Mouse (Mus musculus) left cerebral cortex, adult 11 months (tissue): ENCODE data around the gene Fbxo6.
"Not testable (repeated sequence)": the region's sequence is repeated elsewhere in the genome, so short reads cannot be mapped to it uniquely, and the experiment has no call there.

Experiments
- DNase-seq: peaks from one replicate; pipeline ENCODE4 v3.0.0; 2022; ENCODE audit warnings: low spot score

Gene Fbxo6

DNA sequence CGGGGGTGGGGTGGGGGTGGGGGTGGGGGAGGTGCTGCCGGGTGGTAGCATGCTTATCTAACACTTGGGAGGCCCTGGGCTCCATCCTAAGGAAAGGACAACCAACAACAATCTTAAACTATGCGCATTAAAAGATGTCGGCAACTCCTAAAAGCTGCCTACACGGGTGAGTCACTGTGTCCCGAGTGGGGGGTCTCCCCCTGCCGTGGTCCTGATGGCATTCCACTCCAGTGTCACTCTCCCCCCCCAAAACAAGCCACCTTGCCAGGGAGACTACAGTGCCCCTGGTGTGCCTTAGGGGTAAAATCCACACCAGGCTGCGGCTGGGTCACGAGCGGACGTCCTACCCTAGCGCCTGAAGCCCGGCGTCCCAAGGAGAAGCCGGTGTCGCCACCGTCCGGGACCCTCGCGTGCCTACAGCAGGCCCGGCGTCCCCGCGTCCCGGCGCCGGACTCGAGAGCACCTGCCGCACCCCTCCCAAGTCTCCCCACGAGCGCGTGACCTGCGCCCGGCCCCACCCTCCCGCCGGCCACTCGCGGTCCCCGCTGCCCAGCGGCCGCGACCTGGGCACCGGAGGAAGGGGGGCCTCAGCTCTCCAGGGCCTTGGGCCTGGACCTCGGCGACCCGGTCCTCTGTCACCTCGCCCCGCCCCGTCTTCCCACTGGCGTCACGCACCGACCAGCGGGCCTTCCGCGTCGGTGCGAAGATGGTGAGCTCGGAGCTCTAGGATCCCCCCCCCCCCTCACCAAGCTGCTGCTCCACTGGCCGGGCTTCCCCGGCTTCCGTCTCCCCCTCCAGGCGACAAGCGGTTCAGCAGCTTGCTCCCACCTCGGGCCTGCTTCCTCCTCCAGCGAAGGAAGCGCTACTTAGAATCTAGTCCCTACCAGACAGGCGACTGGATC lies at the start of gene Fbxo6:
TSS of gene Fbxo6 (minus strand) at position 874 of the 902 bp plus-strand sequence.
- DNase-seq, result peak; percentile 78

DNA sequence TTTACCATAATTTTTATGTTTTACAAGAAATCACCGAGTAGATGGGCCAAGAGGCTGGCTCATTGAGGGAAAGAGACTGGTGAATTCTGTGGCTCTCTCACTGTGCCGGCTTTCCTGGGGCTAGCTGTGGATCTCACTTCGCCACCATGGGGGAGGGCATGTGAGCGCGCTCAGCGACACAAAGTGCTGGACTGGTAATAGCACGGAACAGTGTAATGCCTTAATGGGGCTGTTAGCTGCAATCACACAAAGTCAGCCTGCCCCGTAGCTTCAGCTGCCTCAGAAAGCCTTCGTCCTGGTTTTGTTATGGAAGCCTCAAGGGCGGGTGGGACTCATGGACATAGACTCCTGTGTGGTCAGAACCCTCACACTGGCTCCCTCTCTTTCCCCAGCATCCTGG lies 46.8 kb upstream of the Fbxo6 start:
- DNase-seq, result no peak

DNA sequence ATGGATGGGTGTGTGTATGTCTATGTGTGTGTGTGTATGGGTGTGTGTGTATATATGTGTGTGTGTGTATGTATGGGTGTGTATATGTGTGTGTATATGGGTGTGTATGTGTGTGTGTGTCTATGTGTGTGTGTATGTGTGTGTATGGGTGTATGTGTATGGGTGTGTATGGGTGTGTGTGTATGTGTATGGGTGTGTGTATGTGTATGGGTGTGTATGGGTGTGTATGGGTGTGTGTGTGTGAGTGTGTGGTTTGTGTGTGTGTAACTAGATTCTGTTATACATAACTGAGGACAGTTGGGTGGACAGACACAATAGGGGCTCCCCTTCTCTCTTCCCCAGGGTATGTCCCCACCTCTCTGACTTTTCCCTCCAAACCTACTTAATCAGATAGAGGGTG lies 42.5 kb upstream of the Fbxo6 start:
- DNase-seq, result no peak

DNA sequence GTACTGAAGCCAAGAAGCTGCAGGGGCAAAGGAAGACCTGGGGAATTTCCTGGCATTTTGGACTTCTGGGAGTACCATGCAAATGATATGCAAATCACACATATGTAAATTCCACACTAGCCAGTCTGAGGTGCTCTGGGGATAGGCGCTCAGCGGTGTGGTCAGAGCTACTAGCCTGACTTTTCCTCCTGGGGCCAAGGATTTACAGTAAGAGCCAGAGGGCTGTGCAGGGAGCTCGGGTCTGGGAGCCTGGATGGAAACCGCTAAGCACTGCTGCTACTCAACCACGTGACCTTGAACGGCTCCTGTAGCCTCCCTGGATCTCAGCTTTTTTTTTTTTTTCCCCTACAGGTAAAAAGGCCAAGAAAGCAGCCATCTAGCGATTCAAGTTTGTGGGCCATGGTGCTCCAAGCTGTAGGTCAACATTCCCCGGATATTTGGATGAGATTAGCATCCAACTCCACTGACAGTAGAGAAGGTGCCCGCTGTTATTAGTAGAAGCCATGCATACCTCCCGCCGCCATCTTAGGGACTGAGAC lies 40.8 kb upstream of the Fbxo6 start:
- DNase-seq, result no peak

DNA sequence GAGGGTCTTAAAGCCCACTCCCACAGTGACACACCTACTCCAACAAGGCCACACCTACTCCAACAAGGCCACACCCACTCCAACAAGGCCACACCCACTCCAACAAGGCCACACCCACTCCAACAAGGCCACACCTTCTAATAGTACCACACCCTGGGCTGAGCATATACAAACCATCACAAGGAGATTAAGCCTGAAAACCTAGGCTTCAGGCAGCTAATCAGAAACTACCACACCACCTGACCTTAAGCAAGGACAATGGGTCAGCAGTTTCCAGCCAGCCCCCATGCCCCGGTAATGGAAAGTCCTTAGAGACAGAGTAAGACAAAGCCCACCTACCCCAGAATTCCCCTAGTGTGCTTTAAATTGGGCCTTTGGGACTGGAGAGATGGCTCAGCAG lies 36.8 kb upstream of the Fbxo6 start:
- not testable (repeated sequence) for DNase-seq

DNA sequence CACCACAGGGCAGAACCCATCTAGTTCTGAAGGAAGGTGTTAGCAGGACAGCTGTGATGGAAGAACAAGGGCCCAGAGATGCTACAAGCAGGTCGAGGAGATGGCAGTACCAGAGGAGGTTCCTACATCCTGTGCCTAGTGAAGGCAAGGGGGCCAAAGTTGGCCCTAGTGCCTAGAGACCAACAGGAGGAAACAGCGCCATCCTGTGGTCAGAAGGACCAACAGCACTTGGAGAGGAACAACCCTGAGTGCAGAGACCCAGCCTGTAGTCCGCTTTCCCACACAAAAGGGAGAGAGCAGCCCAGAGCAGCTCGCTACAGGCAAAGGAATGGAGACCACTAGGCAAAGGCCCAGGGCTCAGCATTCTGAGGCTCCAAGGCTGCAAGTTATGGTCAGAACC lies 33.9 kb upstream of the Fbxo6 start:
- DNase-seq, result no peak

DNA sequence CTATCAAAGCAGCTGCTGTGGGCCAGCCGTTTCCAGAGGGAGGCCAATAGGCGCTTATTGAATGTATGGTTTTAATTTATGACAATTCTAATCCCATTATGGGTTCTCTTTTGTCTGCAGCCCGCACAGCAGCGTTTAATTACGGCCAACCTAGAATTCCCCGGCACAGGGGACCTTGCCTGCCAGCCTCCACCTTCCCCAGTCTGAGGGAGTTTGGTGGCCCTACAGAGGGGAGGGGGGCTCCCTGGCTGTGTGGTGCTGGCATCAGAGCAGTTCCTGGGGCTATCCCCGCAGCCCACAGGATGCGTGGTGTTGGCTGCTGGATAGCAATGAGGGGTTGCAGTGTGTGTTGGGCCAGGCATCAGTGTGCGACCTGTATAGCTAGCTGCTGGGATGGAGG lies 32.6 kb upstream of the Fbxo6 start:
- no peak for DNase-seq

DNA sequence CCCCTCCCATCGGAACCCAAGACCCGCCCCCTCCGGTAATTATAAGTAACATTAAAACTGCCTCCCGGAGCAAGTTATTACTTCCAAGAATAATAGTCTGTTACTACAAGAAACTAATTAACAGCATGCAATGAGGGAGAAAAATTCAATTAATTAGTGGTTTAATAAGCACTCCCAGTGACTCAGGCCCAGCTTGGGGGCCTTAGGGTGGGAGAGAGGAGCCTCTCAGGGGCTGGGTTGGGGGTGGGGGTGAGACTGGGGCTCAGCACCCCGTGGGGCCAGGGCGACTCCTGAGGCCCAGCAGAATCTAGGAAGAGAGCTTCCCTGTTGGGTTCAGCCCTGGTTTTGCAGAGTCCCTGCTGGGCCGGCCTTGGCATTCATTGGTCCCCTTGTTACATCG lies 30.4 kb upstream of the Fbxo6 start:
- DNase-seq, result no peak

DNA sequence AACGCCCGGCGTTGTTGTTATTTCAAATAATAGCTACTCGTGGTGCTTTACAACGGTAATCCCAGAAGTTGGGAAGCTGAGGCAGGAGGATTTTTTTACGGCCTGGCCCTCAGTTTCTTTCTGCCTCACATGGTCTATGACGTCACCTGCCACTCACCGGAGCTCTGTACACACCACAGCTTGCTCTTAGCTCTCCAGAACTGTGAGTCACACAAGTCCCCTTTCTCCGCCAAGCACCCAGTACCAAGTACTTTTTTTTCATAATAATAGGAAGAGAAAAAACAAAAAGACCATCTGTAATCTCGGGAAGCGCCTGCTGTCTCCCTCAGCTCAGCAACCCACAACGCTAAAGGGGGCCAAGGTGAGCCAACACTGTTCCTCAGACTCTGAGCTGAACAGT lies 29.5 kb upstream of the Fbxo6 start:
- DNase-seq, result no peak

DNA sequence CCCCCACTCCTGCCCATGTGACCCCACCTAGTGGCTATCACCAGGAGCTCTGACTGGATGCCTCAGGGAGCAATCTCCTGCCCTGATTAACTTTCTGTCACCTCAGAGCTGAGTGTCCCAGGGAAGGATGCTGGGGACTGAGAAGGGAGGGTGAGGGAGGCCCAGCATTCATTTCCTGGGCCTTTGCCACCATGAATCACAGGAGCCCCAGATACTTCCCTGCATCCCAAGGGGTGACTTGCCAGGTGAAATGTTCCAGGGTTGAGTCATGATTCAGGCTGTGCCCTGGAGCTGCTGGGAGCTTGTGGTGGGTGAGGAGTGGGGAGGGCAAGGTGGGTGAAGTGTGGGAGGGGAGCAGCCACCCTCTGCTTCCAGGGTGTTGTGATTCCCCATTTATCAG lies 25.8 kb upstream of the Fbxo6 start:
- no peak for DNase-seq

DNA sequence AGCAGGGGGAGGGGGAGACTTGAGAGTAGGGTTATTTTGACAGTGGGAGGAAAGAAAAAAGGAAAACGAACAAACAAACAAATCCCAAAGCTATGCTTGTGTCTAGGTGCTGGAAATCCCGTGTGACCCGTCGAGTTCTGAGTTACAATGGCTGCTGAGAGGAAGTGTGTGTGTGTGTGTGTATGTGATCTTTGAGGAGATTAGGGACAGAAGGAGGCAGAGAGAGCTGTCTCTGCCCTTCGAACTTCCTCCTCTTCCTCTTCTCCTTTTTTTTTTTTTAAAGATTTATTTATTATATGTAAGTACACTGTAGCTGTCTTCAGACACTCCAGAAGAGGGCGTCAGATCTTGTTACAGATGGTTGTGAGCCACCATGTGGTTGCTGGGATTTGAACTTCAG lies 24.7 kb upstream of the Fbxo6 start:
- not testable (repeated sequence) for DNase-seq

DNA sequence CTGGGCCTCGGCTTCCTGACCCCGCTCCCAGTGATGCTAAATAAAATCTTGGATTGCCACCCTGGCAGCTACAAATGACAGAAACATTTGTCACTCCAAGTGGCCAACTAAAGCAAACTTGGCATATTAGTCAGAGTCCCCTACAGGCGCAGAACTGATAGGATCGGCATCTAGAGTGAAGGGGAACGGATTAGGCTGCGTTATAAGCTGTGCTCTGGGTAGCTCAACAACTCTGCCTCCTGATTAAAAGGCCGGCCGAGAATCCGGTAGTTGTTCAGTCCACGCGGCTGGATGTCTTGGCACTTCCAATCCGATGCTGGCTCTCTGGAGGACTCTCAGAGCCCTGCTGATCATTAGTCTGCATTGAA lies 22.5 kb upstream of the Fbxo6 start:
- DNase-seq, result no peak

DNA sequence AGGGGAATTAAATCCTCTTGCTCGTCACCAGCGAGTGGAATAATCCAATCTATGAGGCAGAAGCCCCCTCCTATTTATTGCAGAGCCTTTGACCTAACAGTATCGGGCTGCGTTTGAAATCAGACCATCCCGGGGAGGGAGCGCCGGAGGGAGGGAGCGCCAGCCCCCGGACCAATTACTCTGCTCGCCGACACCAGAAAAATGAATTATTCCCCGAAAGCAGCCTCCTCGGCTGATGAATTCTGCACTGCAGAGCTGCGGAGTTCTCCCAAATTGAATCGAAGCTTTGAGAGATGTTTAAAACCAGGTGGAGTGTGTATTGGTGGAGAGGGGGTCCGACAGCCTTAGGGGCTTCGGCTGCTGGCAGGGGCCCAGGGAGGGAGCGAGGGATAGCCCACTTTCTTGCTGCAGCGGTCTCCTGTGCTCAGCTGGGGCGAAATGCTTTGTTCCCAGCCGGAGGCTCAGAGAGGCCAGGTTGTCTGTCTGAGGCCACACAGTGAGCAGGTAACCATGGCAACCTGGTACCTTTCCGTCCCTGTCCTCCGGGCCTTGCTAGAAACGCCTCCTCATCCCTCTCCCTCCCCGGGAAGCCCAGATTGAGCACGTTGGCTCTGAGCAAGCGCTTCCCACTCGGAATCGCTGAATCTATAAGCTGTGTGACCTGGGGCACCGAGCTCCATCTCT lies 22.0 kb upstream of the Fbxo6 start:
- DNase-seq, result no peak

DNA sequence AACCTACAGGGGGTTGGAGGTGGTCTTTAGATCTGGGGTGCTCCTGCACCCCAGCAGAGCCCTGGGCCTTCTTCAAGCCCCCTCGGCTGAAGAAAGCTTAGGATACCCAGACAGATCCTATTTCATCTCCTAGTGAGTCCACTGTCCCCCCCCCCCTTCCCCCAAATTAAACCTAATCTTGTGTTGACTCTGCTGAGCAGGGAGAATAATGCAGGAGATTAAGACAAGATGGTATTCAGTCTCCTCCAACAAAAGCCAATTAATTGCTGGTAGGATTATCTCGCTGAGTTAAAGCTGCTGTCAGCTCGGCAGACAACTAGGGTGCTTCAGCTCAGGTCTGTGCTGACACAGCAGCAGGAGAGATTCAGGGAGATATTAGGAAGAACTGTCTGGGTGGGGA lies 19.3 kb upstream of the Fbxo6 start:
- DNase-seq, result no peak

DNA sequence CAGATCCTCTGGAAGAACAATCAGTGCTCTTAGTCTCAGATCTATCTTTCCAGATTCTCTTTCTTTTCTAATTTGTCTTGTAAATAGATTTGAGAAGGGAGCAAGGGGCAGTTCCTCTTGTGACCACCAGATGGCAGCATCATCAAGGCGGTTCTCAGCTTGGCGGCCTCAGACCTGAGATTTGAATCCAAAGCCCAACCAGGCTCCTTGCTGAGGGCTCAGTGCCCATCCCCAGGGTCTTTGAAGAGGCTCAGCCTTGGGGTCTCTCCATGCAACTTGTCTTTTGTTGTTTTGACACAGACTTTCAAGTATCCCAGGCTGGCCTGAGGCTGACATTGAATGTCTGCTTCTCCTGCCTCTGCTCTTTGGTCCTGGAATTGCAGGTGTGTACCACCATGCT lies 18.9 kb upstream of the Fbxo6 start:
- DNase-seq, result no peak

DNA sequence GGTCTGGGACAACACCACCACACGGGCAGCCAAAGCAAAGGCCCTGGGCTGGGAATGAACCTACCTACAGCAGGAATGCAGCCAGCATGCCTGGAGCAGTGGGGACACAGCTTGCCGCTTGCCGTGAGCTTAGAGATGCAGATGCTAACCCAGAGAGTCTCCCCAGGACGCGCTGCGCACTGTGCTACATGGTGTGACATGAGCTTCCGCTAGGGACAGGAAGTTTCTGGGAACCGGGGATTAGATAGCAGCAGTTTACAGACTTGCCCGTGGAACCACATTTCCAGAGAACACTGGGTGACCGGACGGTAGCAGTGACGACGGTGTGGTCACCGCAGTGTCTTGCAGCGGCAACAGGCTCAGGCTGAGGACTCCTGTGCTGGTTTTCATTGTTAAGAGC lies 17.6 kb upstream of the Fbxo6 start:
- DNase-seq, result no peak

DNA sequence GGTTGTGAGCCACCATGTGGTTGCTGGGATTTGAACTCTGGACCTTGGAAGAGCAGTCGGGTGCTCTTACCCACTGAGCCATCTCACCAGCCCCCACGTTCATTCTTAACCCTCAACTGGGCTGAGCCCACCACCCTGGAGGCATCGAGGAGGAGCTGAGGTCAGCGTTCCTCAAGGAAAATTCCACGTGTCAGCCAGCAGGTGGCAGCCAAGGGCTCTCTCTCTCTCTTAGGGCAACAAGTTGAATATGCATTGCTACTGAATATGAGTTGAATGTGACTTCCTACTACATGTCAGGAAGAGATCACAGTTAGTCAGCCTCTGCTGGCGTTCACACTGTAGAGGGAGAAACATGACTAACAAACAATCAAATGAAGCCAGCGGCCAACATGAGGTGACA lies 16.3 kb upstream of the Fbxo6 start:
- no peak for DNase-seq

DNA sequence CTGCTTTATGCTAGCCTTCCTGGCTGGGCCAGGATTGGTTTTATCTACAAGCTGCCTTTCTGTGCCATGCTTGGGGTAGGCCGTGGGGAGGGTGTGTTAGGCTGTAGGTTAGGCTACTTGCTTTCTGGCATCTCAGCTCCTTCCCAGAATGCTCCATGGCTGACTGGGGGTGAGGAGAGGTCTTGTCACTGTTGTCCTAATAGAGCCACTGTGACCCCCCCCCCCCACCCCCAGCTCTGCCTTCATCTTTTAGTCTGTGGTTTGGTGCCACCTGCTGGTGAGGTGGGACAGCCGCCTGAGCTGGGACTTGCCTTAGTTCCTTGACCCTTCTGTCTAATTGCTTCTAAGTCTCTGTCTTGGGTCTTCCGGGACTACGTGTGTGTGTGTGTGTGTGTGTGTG lies 15.0 kb upstream of the Fbxo6 start:
- peak; percentile 66 for DNase-seq

DNA sequence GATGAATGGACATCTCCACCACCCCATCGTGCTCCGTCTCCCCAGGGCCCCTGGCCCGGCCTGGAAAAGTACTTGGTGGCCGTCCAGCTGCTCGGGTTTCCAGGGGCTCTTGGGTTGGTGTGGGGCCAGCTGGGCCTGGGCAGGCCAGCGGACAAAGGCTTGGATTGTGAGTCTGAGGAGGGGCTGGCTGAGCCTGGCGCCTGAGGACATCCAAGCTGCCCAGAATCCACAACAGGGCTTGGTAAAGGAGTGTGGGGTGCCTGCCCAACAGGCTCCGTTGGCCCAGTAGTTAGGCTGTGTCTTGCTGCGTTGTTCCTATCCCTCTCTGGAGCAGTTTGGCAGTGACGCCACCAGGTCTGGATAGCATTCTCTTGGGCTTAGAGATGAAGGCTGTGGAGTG lies 14.5 kb upstream of the Fbxo6 start:
- DNase-seq, result peak; percentile 79

DNA sequence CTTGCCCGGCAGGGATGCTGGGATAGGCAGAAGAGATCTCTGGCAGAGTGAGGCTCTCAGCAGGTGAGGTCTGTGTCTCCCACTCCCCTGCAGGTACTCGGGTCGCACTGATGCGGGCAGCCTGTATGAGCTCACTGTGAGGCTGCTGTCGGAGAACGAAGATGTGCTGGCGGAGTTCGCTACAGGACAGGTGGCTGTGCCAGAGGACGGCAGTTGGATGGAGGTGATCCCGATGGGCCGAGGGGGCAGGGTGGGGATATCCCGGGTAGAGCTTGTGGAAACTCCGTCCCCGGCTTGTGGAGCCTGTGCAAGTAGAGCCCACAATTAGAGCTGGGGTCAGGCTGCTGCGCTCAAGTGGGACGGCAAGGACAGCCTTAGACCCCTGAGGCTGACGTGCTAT lies 13.6 kb upstream of the Fbxo6 start:
- no peak for DNase-seq

DNA sequence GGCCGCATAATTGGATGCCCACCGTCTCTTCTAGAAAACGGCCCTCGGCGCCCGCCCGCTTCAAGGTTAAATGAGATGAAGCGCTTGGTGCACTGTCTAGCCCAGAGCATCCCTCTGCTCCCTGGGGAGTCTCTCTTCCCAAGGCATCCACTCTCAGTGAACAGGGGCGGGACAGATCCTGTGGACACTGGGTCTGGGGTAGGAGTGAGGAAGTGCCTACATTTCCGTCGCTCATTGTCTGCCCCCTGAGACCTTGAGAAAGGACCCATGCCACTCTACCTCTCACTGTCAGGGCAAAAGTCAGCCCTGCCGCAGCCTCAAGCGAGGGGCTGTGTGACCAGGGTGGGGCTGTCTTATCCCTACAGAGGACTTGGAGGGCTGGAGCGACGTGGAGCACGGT lies 12.5 kb upstream of the Fbxo6 start:
- DNase-seq, result no peak

DNA sequence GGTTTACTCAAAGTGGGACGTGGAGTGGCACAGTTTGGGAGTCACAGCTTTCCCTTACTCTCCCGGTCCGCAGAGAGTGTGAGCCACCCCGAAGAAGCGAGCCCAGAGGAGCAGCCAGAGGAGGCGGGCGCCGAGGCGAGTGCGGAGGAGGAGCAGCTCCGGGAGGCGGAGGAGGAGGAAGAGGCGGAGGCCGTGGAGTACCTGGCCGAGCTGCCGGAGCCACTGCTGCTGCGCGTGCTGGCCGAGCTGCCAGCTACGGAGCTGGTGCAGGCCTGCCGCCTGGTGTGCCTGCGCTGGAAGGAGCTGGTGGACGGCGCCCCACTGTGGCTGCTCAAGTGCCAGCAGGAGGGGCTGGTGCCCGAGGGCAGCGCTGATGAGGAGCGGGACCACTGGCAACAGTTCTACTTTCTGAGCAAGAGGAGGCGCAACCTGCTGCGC lies 12.1 kb upstream of the Fbxo6 start:
- DNase-seq, result peak; percentile 77
